Mouse (Mus musculus): Measurements from ENCODE around the gene Rbm33. TPM values are rescaled to one million over a fixed set of nuclear protein-coding genes. Genes with fewer than 3 reads are reported as not detected.

The Rbm33 gene
- polyA plus RNA-seq, 1 experiment from 2014 or later: 10.5 TPM

DNA sequence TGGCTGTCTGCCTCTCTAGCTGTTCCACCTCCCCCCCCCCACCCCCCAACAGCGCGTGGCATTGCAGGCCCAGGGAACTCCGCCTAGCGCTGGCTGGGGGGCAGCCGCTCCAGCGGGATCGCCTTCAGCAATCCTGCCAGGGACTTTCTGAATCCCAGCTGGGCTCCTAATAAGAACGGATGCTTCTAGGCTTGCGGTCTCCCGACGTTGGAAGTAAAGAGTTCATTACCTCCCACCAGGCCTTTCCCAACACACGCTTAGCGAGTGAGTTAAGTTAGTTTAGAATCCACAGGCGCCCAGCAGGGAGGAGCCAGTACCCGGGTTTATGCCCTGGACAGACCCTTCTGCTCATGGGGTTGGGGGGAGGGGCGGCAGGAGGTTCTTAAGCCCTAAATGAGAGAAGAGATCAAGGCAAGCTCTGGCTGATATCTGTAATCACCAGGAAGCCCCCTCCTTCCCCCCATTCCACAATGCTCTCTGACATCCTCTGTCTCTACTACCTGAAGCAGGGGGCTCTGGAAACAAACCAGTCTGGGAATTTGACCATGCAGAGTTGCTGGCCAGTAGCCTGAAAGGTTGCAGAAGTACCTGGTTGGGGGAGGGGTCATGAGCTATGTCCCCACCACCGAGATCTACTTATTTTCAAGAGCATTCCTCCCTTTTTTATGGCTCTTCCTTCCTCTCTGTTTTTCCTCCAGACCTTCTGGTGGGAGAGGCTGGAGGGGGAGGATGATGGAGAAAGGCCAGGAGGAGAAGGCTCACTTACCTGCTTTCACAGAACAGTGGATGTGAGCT, 143.8 kb downstream of the Rbm33 start:
- H3K27ac ChIP-seq (ENCODE audit: low read depth, low read length): no peak overlapping the region
- peaks cover 86% of the 10 kb centered on the region for H3K27me3 ChIP-seq (replicated peaks; ENCODE audit: control insufficient read depth, insufficient read depth, low read length)
- H3K36me3 ChIP-seq (ENCODE audit: control insufficient read depth, insufficient read depth, low read length): no peaks in the 10 kb centered on the region
- WGBS: 3% methylated on average over 17 of the region's 17 CpGs
- ATAC-seq: no peak
- no peak overlapping the region for H3K4me3 ChIP-seq (ENCODE audit: low read length)
- H3K4me1 ChIP-seq (ENCODE audit: control insufficient read depth, insufficient read depth, low read depth, low read length): peaks cover 38% of the 10 kb centered on the region
- no peak overlapping the region for H3K9ac ChIP-seq (ENCODE audit: low read depth, low read length)
- no peaks in the 10 kb centered on the region for H3K9me3 ChIP-seq (ENCODE audit: control insufficient read depth, low read length)
- H3K4me2 ChIP-seq (ENCODE audit: low read length): no peak overlapping the region; the same call in 1 of the 2 replicates

GRCm38 (mm10) chr5:28461376-28461775, 144.5 kb downstream of the Rbm33 start:
- Histone ChIP-seq H3K36me3 (ENCODE audit: control insufficient read depth, insufficient read depth, low read length) (no peaks in the 10 kb centered on the region), H3K27ac (ENCODE audit: low read depth, low read length) (no peak overlapping the region), H3K4me3 (ENCODE audit: low read length) (no peak overlapping the region), H3K9me3 (ENCODE audit: control insufficient read depth, low read length) (no peaks in the 10 kb centered on the region), H3K4me1 (ENCODE audit: control insufficient read depth, insufficient read depth, low read depth, low read length) (peaks cover 43% of the 10 kb centered on the region), H3K4me2 (ENCODE audit: low read length) (no peak overlapping the region), H3K9ac (ENCODE audit: low read depth, low read length) (no peak overlapping the region), H3K27me3 (replicated peaks; ENCODE audit: control insufficient read depth, insufficient read depth, low read length) (peaks cover 79% of the 10 kb centered on the region)
- 11% methylated on average over 11 of the region's 11 CpGs for WGBS
- no peak for ATAC-seq

GRCm38 (mm10) chr5:28462741-28463590, 146.0 kb downstream of the Rbm33 start:
- Histone ChIP-seq H3K36me3 (ENCODE audit: control insufficient read depth, insufficient read depth, low read length) (no peaks in the 10 kb centered on the region), H3K9me3 (ENCODE audit: control insufficient read depth, low read length) (no peaks in the 10 kb centered on the region), H3K4me1 (ENCODE audit: control insufficient read depth, insufficient read depth, low read depth, low read length) (peaks cover 40% of the 10 kb centered on the region), H3K9ac (ENCODE audit: low read depth, low read length) (peak overlapping the region; percentile 15), H3K4me2 (ENCODE audit: low read length) (peak overlapping the region; percentile 94), H3K27me3 (replicated peaks; ENCODE audit: control insufficient read depth, insufficient read depth, low read length) (peaks cover 75% of the 10 kb centered on the region), H3K4me3 (ENCODE audit: low read length) (peak overlapping the region; percentile 33), H3K27ac (ENCODE audit: low read depth, low read length) (no peak overlapping the region)
- WGBS: 2% methylated on average over 32 of the region's 33 CpGs
- no peak for ATAC-seq

DNA sequence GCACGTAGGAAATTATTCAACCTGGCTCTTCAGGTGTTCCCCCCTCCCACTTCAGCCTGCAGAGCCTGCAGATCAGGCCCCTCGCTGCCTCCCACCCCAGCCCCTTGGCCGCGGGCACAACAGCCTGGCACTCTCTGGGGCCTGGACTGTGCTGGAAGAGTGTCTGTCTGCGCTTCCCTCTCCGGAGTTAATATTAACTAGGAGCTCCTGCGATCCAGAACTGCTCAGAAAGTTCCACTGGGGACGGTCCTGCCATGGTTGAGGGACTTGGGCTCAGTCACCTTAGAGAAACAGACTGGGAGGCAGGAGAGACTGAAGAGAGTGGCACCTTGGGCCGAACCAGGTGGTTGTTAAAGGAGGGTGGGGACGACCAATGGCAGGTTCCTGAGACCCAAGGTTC, 146.7 kb downstream of the Rbm33 start:
- Histone ChIP-seq H3K9ac (ENCODE audit: low read depth, low read length) (no peak overlapping the region), H3K27me3 (replicated peaks; ENCODE audit: control insufficient read depth, insufficient read depth, low read length) (peaks cover 74% of the 10 kb centered on the region), H3K36me3 (ENCODE audit: control insufficient read depth, insufficient read depth, low read length) (no peaks in the 10 kb centered on the region), H3K27ac (ENCODE audit: low read depth, low read length) (no peak overlapping the region), H3K4me2 (ENCODE audit: low read length) (peak overlapping the region; percentile 94), H3K9me3 (ENCODE audit: control insufficient read depth, low read length) (no peaks in the 10 kb centered on the region), H3K4me1 (ENCODE audit: control insufficient read depth, insufficient read depth, low read depth, low read length) (peaks cover 35% of the 10 kb centered on the region), H3K4me3 (ENCODE audit: low read length) (no peak overlapping the region; the same call in 1 of the 2 replicates)
- no peak for ATAC-seq
- 3% methylated on average over 10 of the region's 10 CpGs for WGBS

DNA sequence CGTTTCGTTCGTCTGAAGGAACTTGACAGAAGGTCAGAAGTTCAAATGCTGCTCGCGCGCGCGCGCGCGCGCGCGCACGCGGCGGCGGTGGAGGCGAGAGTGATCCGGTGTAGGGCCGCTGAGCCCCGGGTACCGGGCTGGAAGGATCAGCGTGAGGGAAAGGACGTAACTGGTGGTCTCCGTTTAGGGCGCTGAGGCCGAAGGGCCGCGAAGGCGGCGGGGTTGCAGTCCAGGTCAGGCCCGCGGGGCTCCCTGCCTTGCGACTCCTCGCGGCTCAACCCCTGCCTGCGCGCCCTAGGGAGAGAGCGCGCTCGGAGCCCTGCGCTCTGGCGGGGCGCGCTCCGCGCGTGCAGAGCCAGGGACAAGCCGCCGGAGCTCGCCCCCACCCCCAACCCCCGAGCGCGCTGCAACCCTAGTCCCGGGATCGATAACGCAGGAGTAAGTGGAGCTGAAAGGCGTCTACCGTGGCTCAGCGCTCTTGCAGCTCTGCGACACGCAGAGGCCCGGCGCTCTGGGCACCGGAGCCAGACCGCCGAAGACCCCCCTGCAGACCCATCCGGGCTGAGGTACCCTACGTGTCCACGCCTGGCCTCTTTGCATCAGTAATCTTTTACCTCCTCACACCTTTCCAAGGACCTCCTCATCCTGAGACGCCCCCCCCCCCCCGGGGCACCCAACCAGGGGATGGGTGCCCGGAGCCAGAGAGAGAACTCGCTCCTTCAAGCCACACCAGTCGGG, 147.6 kb downstream of the Rbm33 start:
- peaks cover 27% of the 10 kb centered on the region for H3K4me1 ChIP-seq (ENCODE audit: control insufficient read depth, insufficient read depth, low read depth, low read length)
- ATAC-seq: peak; percentile 41
- WGBS: under 1% methylated on average over 69 of the region's 76 CpGs
- peak overlapping the region; percentile 94 for H3K4me2 ChIP-seq (ENCODE audit: low read length)
- H3K4me3 ChIP-seq (ENCODE audit: low read length): peak overlapping the region; percentile 61
- H3K27me3 ChIP-seq (replicated peaks; ENCODE audit: control insufficient read depth, insufficient read depth, low read length): peaks cover 70% of the 10 kb centered on the region
- peak overlapping the region; percentile 68 for H3K9ac ChIP-seq (ENCODE audit: low read depth, low read length)
- no peaks in the 10 kb centered on the region for H3K9me3 ChIP-seq (ENCODE audit: control insufficient read depth, low read length)
- no peaks in the 10 kb centered on the region for H3K36me3 ChIP-seq (ENCODE audit: control insufficient read depth, insufficient read depth, low read length)
- peak overlapping the region; percentile 53; the same call in 1 of the 2 replicates for H3K27ac ChIP-seq (ENCODE audit: low read depth, low read length)

DNA sequence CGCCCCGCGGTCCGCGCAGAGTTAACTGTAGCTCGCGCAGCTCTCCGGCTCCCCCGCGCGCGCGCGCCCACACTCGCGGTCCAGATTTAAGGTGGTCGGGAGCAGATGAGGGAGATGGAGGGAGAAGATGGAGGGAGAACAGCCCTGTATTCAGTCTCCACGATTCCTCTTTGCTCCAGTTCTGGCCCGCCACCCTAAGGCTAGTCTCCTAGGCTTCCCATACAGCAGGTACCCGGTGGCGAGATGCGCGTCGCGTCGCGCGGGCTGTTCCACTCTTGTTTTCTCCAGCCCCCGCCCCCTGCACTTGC, 148.1 kb downstream of the Rbm33 start:
- Histone ChIP-seq H3K9me3 (ENCODE audit: control insufficient read depth, low read length) (no peaks in the 10 kb centered on the region), H3K36me3 (ENCODE audit: control insufficient read depth, insufficient read depth, low read length) (no peaks in the 10 kb centered on the region), H3K9ac (ENCODE audit: low read depth, low read length) (peak overlapping the region; percentile 68), H3K27me3 (replicated peaks; ENCODE audit: control insufficient read depth, insufficient read depth, low read length) (peaks cover 65% of the 10 kb centered on the region), H3K4me2 (ENCODE audit: low read length) (peak overlapping the region; percentile 94), H3K27ac (ENCODE audit: low read depth, low read length) (peak overlapping the region; percentile 59; the same call in 1 of the 2 replicates), H3K4me3 (ENCODE audit: low read length) (peak overlapping the region; percentile 61), H3K4me1 (ENCODE audit: control insufficient read depth, insufficient read depth, low read depth, low read length) (peaks cover 23% of the 10 kb centered on the region)
- under 1% methylated on average over 29 of the region's 29 CpGs for WGBS
- peak; percentile 82 for ATAC-seq

- Histone ChIP-seq H3K27ac (ENCODE audit: low read depth, low read length) (no peak overlapping the region; the same call in 1 of the 2 replicates), H3K36me3 (ENCODE audit: control insufficient read depth, insufficient read depth, low read length) (no peaks in the 10 kb centered on the region), H3K9me3 (ENCODE audit: control insufficient read depth, low read length) (no peaks in the 10 kb centered on the region), H3K4me3 (ENCODE audit: low read length) (peak overlapping the region; percentile 61), H3K27me3 (replicated peaks; ENCODE audit: control insufficient read depth, insufficient read depth, low read length) (peaks cover 61% of the 10 kb centered on the region), H3K9ac (ENCODE audit: low read depth, low read length) (peak overlapping the region; percentile 68), H3K4me1 (ENCODE audit: control insufficient read depth, insufficient read depth, low read depth, low read length) (peaks cover 23% of the 10 kb centered on the region), H3K4me2 (ENCODE audit: low read length) (peak overlapping the region; percentile 94)
- 0% methylated on average over 18 of the region's 18 CpGs for WGBS
- ATAC-seq: no peak
These were observed 148.6 kb downstream of the Rbm33 start for GRCm38 (mm10) chr5:28465526-28465925.

- peak overlapping the region; percentile 68 for H3K9ac ChIP-seq (ENCODE audit: low read depth, low read length)
- no peaks in the 10 kb centered on the region for H3K36me3 ChIP-seq (ENCODE audit: control insufficient read depth, insufficient read depth, low read length)
- under 1% methylated on average over 15 of the region's 15 CpGs for WGBS
- ATAC-seq: no peak
- H3K9me3 ChIP-seq (ENCODE audit: control insufficient read depth, low read length): no peaks in the 10 kb centered on the region
- H3K4me1 ChIP-seq (ENCODE audit: control insufficient read depth, insufficient read depth, low read depth, low read length): peaks cover 23% of the 10 kb centered on the region
- peaks cover 53% of the 10 kb centered on the region for H3K27me3 ChIP-seq (replicated peaks; ENCODE audit: control insufficient read depth, insufficient read depth, low read length)
- peak overlapping the region; percentile 94 for H3K4me2 ChIP-seq (ENCODE audit: low read length)
- peak overlapping the region; percentile 61 for H3K4me3 ChIP-seq (ENCODE audit: low read length)
- H3K27ac ChIP-seq (ENCODE audit: low read depth, low read length): peak overlapping the region; percentile 79
These were observed 149.4 kb downstream of the Rbm33 start for GRCm38 (mm10) chr5:28466351-28466750.
